Mouse (Mus musculus): ENCODE data around the gene Tlcd2. TPM values are rescaled to one million over a fixed set of nuclear protein-coding genes. Genes with fewer than 3 reads are reported as not detected.

Tlcd2 gene
- polyA plus RNA-seq, 2 experiments = 7.3 to 11.9 TPM

GRCm38 (mm10) chr11:75464417-75464816, 2.9 kb downstream of the Tlcd2 start:
- no peak overlapping the region for H3K27ac ChIP-seq
- H3K9me3 ChIP-seq (ENCODE audit: control insufficient read depth, low read length) = no peaks in the 10 kb centered on the region
- ATAC-seq (ENCODE audit: insufficient read depth) (no peak), DNase-seq (ENCODE audit: low read depth in 3 of 3, low spot score in 3 of 3) (no peak)
- H3K36me3 ChIP-seq (replicated peaks; ENCODE audit: control insufficient read depth, insufficient read depth, low read depth) = peaks cover 27% of the 10 kb centered on the region
- WGBS (ENCODE audit: insufficient replicate concordance) = 87% methylated on average over 6 of the region's 6 CpGs
- H3K9ac ChIP-seq (replicated peaks) = no peak overlapping the region
- TF ChIP-seq CTCF (IDR thresholded peaks at IDR 0.05; ENCODE audit: low read depth) = no peak
- no peak for TF ChIP-seq EP300 (IDR thresholded peaks at IDR 0.05; ENCODE audit: low read depth)
- no peak overlapping the region for H3K4me3 ChIP-seq (ENCODE audit: insufficient read depth in 1 of 2, low read depth in 2 of 2, low read length in 2 of 2)
- peaks cover 39 to 48% of the 10 kb centered on the region in 2 experiments for H3K4me1 ChIP-seq (replicated peaks; ENCODE audit: control insufficient read depth in 2 of 2, insufficient read depth in 2 of 2, low read length in 1 of 2)
- no peaks in the 10 kb centered on the region for H3K27me3 ChIP-seq (ENCODE audit: control insufficient read depth, insufficient read depth, low read length)
- H3K4me2 ChIP-seq (ENCODE audit: low read depth) = no peak overlapping the region

- H3K4me3 ChIP-seq (ENCODE audit: insufficient read depth in 1 of 2, low read depth in 2 of 2, low read length in 2 of 2) = no peak overlapping the region
- peaks cover 33 to 41% of the 10 kb centered on the region in 2 experiments for H3K4me1 ChIP-seq (replicated peaks; ENCODE audit: control insufficient read depth in 2 of 2, insufficient read depth in 2 of 2, low read length in 1 of 2)
- DNase-seq (ENCODE audit: low read depth in 3 of 3, low spot score in 3 of 3) (no peak), ATAC-seq (ENCODE audit: insufficient read depth) (no peak)
- no peak overlapping the region for H3K27ac ChIP-seq
- H3K9ac ChIP-seq (replicated peaks) = no peak overlapping the region
- no peaks in the 10 kb centered on the region for H3K9me3 ChIP-seq (ENCODE audit: control insufficient read depth, low read length)
- no peak overlapping the region for H3K4me2 ChIP-seq (ENCODE audit: low read depth)
- WGBS (ENCODE audit: insufficient replicate concordance) = 85% methylated on average over 6 of the region's 6 CpGs
- H3K27me3 ChIP-seq (ENCODE audit: control insufficient read depth, insufficient read depth, low read length) = no peaks in the 10 kb centered on the region
- TF ChIP-seq EP300 (IDR thresholded peaks at IDR 0.05; ENCODE audit: low read depth) = no peak
- no peak for TF ChIP-seq CTCF (IDR thresholded peaks at IDR 0.05; ENCODE audit: low read depth)
- peaks cover 27% of the 10 kb centered on the region for H3K36me3 ChIP-seq (replicated peaks; ENCODE audit: control insufficient read depth, insufficient read depth, low read depth)
Measured at GRCm38 (mm10) chr11:75465051-75465450, 3.5 kb downstream of the Tlcd2 start.

- ATAC-seq (ENCODE audit: insufficient read depth) = no peak
- TF ChIP-seq EP300 (IDR thresholded peaks at IDR 0.05; ENCODE audit: low read depth) (no peak), CTCF (IDR thresholded peaks at IDR 0.05; ENCODE audit: low read depth) (peak; percentile 56)
- DNase-seq (ENCODE audit: low read depth in 3 of 3, low spot score in 3 of 3) = no peak
Measured at GRCm38 (mm10) chr11:75466731-75467505, 5.4 kb downstream of the Tlcd2 start.

GRCm38 (mm10) chr11:75467512-75468215, 6.1 kb downstream of the Tlcd2 start:
- peak overlapping the region; percentile 83 for H3K4me2 ChIP-seq (ENCODE audit: low read depth)
- H3K9ac ChIP-seq (replicated peaks) = peak overlapping the region; percentile 62
- H3K9me3 ChIP-seq (ENCODE audit: control insufficient read depth, low read length) = no peaks in the 10 kb centered on the region
- ATAC-seq (ENCODE audit: insufficient read depth) (peak; percentile 72), DNase-seq (ENCODE audit: low read depth in 3 of 3, low spot score in 3 of 3) (peak in 1 of 3 experiments; percentile 72)
- no peaks in the 10 kb centered on the region for H3K27me3 ChIP-seq (ENCODE audit: control insufficient read depth, insufficient read depth, low read length)
- peak overlapping the region; percentile 50 to 56 for H3K4me3 ChIP-seq (ENCODE audit: insufficient read depth in 1 of 2, low read depth in 2 of 2, low read length in 2 of 2)
- H3K27ac ChIP-seq = peak overlapping the region; percentile 46
- WGBS (ENCODE audit: insufficient replicate concordance) = 16% methylated on average over 19 of the region's 19 CpGs
- peaks cover 33 to 38% of the 10 kb centered on the region in 2 experiments for H3K4me1 ChIP-seq (replicated peaks; ENCODE audit: control insufficient read depth in 2 of 2, insufficient read depth in 2 of 2, low read length in 1 of 2)
- TF ChIP-seq EP300 (IDR thresholded peaks at IDR 0.05; ENCODE audit: low read depth) (no peak), CTCF (IDR thresholded peaks at IDR 0.05; ENCODE audit: low read depth) (no peak; the same call in 1 of the 2 replicates)
- H3K36me3 ChIP-seq (replicated peaks; ENCODE audit: control insufficient read depth, insufficient read depth, low read depth) = peaks cover 27% of the 10 kb centered on the region

More at GRCm38 (mm10) chr11:75466731-75467505, 5.4 kb downstream of the Tlcd2 start:
- Histone ChIP-seq H3K9me3 (ENCODE audit: control insufficient read depth, low read length) (no peaks in the 10 kb centered on the region), H3K36me3 (replicated peaks; ENCODE audit: control insufficient read depth, insufficient read depth, low read depth) (peaks cover 27% of the 10 kb centered on the region), H3K27me3 (ENCODE audit: control insufficient read depth, insufficient read depth, low read length) (no peaks in the 10 kb centered on the region), H3K9ac (replicated peaks) (peak overlapping the region; percentile 62; the same call in 1 of the 2 replicates), H3K4me1 (replicated peaks; ENCODE audit: control insufficient read depth in 2 of 2, insufficient read depth in 2 of 2, low read length in 1 of 2) (peaks cover 31 to 35% of the 10 kb centered on the region in 2 experiments), H3K27ac (peak overlapping the region; percentile 46), H3K4me3 (ENCODE audit: insufficient read depth in 1 of 2, low read depth in 2 of 2, low read length in 2 of 2) (no peak overlapping the region; a peak in 1 of 4 replicates), H3K4me2 (ENCODE audit: low read depth) (peak overlapping the region; percentile 83)
- WGBS (ENCODE audit: insufficient replicate concordance) = 97% methylated on average over 4 of the region's 4 CpGs

- DNase-seq (ENCODE audit: low read depth in 3 of 3, low spot score in 3 of 3) = no peak
- peak overlapping the region; percentile 83 for H3K4me2 ChIP-seq (ENCODE audit: low read depth)
- H3K9me3 ChIP-seq (ENCODE audit: control insufficient read depth, low read length) = no peaks in the 10 kb centered on the region
- TF ChIP-seq EP300 (IDR thresholded peaks at IDR 0.05; ENCODE audit: low read depth) (no peak), CTCF (IDR thresholded peaks at IDR 0.05; ENCODE audit: low read depth) (no peak)
- H3K4me1 ChIP-seq (replicated peaks; ENCODE audit: control insufficient read depth in 2 of 2, insufficient read depth in 2 of 2, low read length in 1 of 2) = peaks cover 33 to 40% of the 10 kb centered on the region in 2 experiments
- no peak for ATAC-seq (ENCODE audit: insufficient read depth)
- H3K36me3 ChIP-seq (replicated peaks; ENCODE audit: control insufficient read depth, insufficient read depth, low read depth) = peaks cover 26% of the 10 kb centered on the region
- 50% methylated on average over 7 of the region's 7 CpGs for WGBS (ENCODE audit: insufficient replicate concordance)
- H3K9ac ChIP-seq (replicated peaks) = peak overlapping the region; percentile 62
- no peak overlapping the region for H3K27ac ChIP-seq
- no peaks in the 10 kb centered on the region for H3K27me3 ChIP-seq (ENCODE audit: control insufficient read depth, insufficient read depth, low read length)
- peak overlapping the region; percentile 50 to 56 for H3K4me3 ChIP-seq (ENCODE audit: insufficient read depth in 1 of 2, low read depth in 2 of 2, low read length in 2 of 2)
Measured at GRCm38 (mm10) chr11:75468410-75468809, 6.9 kb downstream of the Tlcd2 start.

Measured in liver, embryonic 14.5 days (tissue).